23 mouse cellular contexts compared by ENCODE assay signal in the genomic region with DNA sequence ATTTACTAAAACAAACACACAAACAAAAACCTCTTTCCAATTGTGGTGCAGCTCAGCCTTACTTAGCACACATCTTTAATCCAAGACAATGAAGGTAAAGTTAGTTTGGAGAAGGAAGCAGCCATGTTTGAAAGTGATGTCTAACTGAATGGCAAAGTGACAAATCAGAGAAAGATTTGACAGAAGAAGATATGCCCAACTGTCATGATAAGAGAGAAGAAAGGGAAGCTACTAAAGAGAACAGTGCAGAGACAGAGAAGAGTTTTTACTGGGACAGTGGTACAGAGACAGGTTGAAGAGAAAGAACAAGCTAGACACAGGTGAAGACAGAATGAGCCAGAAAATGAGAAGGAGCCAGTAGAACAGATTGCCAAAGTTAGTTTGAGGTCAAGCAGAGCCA. TPM values are rescaled to one million over a fixed set of nuclear protein-coding genes. Genes with fewer than 3 reads are reported as not detected.
DNase-seq lines count a peak whose midpoint lies in the region; ATAC-seq and TF ChIP-seq lines count a peak whose summit lies in the region.
"Had no signal": no experiment of that assay in that cellular context is flagged by ENCODE, and none has a peak within 500 bp of the region (broad histone marks: within the 10 kb centered on the region; RNA-seq: fewer than 3 reads in every experiment).

No protein-coding gene starts in this region.

- H3K27me3 ChIP-seq in liver, embryonic 12.5 days (replicated peaks): no peaks in the 10 kb centered on the region
- no peaks in the 10 kb centered on the region for H3K27me3 ChIP-seq in liver, embryonic 14.5 days (ENCODE audit: control insufficient read depth, insufficient read depth, low read length)
- no peaks in the 10 kb centered on the region for H3K27me3 ChIP-seq in liver, embryonic 11.5 days (replicated peaks; ENCODE audit: control insufficient read depth, insufficient read depth, low read length)
- no peaks in the 10 kb centered on the region for H3K27me3 ChIP-seq in liver, embryonic 16.5 days (ENCODE audit: control insufficient read depth, insufficient read depth, low read depth, low read length)
- H3K27me3 ChIP-seq: embryonic facial prominence, embryonic 13.5 days; embryonic facial prominence, embryonic 15.5 days; forebrain, embryonic 12.5 days; Patski had no signal

- H3K27ac ChIP-seq in liver, embryonic 12.5 days: peak overlapping the region; percentile 100
- peak overlapping the region; percentile 100 for H3K27ac ChIP-seq in liver, embryonic 14.5 days
- H3K27ac ChIP-seq in liver, embryonic 11.5 days (ENCODE audit: low read depth, low read length): no peak overlapping the region
- H3K27ac ChIP-seq in liver, embryonic 16.5 days (ENCODE audit: low read length): peak overlapping the region; percentile 67
- H3K27ac ChIP-seq: embryonic facial prominence, embryonic 13.5 days; embryonic facial prominence, embryonic 15.5 days; forebrain, embryonic 10.5 days; forebrain, embryonic 12.5 days had no signal

- TF ChIP-seq EP300 in liver, embryonic 14.5 days (IDR thresholded peaks at IDR 0.05; ENCODE audit: low read depth): no peak

- peaks cover 3% of the 10 kb centered on the region; the same call in 1 of the 2 replicates for H3K36me3 ChIP-seq in liver, embryonic 12.5 days
- no peaks in the 10 kb centered on the region; the same call in 1 of the 2 replicates for H3K36me3 ChIP-seq in liver, embryonic 14.5 days (replicated peaks; ENCODE audit: control insufficient read depth, insufficient read depth, low read depth)
- no peaks in the 10 kb centered on the region for H3K36me3 ChIP-seq in liver, embryonic 11.5 days (ENCODE audit: control insufficient read depth, insufficient read depth, low read length)
- H3K36me3 ChIP-seq in liver, embryonic 16.5 days (ENCODE audit: control insufficient read depth, insufficient read depth): no peaks in the 10 kb centered on the region
- H3K36me3 ChIP-seq: embryonic facial prominence, embryonic 13.5 days; embryonic facial prominence, embryonic 15.5 days; forebrain, embryonic 12.5 days had no signal

- no peak overlapping the region for H3K4me3 ChIP-seq in liver, embryonic 12.5 days
- H3K4me3 ChIP-seq in liver, embryonic 14.5 days (ENCODE audit: insufficient read depth in 1 of 2, low read depth in 2 of 2, low read length in 2 of 2): no peak overlapping the region
- H3K4me3 ChIP-seq in liver, embryonic 11.5 days (ENCODE audit: low read depth, low read length): no peak overlapping the region
- no peak overlapping the region for H3K4me3 ChIP-seq in liver, embryonic 16.5 days (ENCODE audit: low read depth, low read length)
- H3K4me3 ChIP-seq: embryonic facial prominence, embryonic 13.5 days; embryonic facial prominence, embryonic 15.5 days; forebrain, embryonic 10.5 days; forebrain, embryonic 12.5 days had no signal

- H3K4me1 ChIP-seq in liver, embryonic 12.5 days: peaks cover 95% of the 10 kb centered on the region
- H3K4me1 ChIP-seq in liver, embryonic 14.5 days (replicated peaks; ENCODE audit: control insufficient read depth in 2 of 2, insufficient read depth in 2 of 2, low read length in 1 of 2): peaks cover 85 to 88% of the 10 kb centered on the region in 2 experiments
- peaks cover 83% of the 10 kb centered on the region for H3K4me1 ChIP-seq in liver, embryonic 11.5 days (replicated peaks; ENCODE audit: control insufficient read depth, insufficient read depth, low read length)
- H3K4me1 ChIP-seq in liver, embryonic 16.5 days (ENCODE audit: control insufficient read depth, low read depth, low read length): peaks cover 90% of the 10 kb centered on the region

- peak overlapping the region; percentile 40; the same call in 1 of the 2 replicates for H3K9ac ChIP-seq in liver, embryonic 12.5 days
- no peak overlapping the region; the same call in 1 of the 2 replicates for H3K9ac ChIP-seq in liver, embryonic 14.5 days (replicated peaks)
- H3K9ac ChIP-seq in liver, embryonic 11.5 days (ENCODE audit: low read depth, low read length): no peak overlapping the region
- H3K9ac ChIP-seq in liver, embryonic 16.5 days (ENCODE audit: low read depth, low read length): no peak overlapping the region
- H3K9ac ChIP-seq: embryonic facial prominence, embryonic 13.5 days; embryonic facial prominence, embryonic 15.5 days; forebrain, embryonic 12.5 days had no signal

- no peak for ATAC-seq in liver, embryonic 12.5 days
- ATAC-seq in liver, embryonic 14.5 days (ENCODE audit: insufficient read depth): no peak
- ATAC-seq in liver, embryonic 11.5 days (replicated peaks; ENCODE audit: low FRiP score): no peak
- ATAC-seq in liver, embryonic 16.5 days (ENCODE audit: low read depth): no peak
- ATAC-seq: activated CD4-positive, CD25-positive, alpha-beta regulatory T cell, adult 4 months; forebrain, embryonic 14.5 days; forebrain, embryonic 16.5 days had no signal

- no peak for TF ChIP-seq CTCF in liver, embryonic 14.5 days (IDR thresholded peaks at IDR 0.05; ENCODE audit: low read depth)

- DNase-seq in liver: no peak
- DNase-seq in liver, embryonic 14.5 days (ENCODE audit: low read depth in 3 of 3, low spot score in 3 of 3): no peak
- DNase-seq in liver, embryonic 11.5 days (ENCODE audit: low spot score): no peak
- no peak for DNase-seq in B cell, adult 2 months
- no peak for DNase-seq in lung, postnatal 10 days
- DNase-seq: adrenal gland, adult 8-10 months; adrenal gland, postnatal 14 days; adrenal gland, postnatal 36 days; cerebellum, adult 11-12 months; cerebellum, adult 2 months; cerebellum, adult 9-10 months; cerebellum, postnatal 10 days; cerebellum, postnatal 25 days had no signal

- peak overlapping the region; percentile 69 for H3K4me2 ChIP-seq in liver, embryonic 12.5 days
- peak overlapping the region; percentile 88; the same call in 1 of the 2 replicates for H3K4me2 ChIP-seq in liver, embryonic 14.5 days (ENCODE audit: low read depth)
- H3K4me2 ChIP-seq in liver, embryonic 11.5 days: no peak overlapping the region
- H3K4me2 ChIP-seq in liver, embryonic 16.5 days (ENCODE audit: low read depth, low read length): no peak overlapping the region
- H3K4me2 ChIP-seq: embryonic facial prominence, embryonic 13.5 days; embryonic facial prominence, embryonic 15.5 days; forebrain, embryonic 12.5 days had no signal

- H3K9me3 ChIP-seq in liver, embryonic 12.5 days (replicated peaks): no peaks in the 10 kb centered on the region
- H3K9me3 ChIP-seq in liver, embryonic 14.5 days (ENCODE audit: control insufficient read depth, low read length): no peaks in the 10 kb centered on the region
- no peaks in the 10 kb centered on the region for H3K9me3 ChIP-seq in liver, embryonic 11.5 days (ENCODE audit: control insufficient read depth, low read length)
- no peaks in the 10 kb centered on the region for H3K9me3 ChIP-seq in liver, embryonic 16.5 days (replicated peaks; ENCODE audit: control insufficient read depth, low read length)
- H3K9me3 ChIP-seq: embryonic facial prominence, embryonic 13.5 days; embryonic facial prominence, embryonic 15.5 days; forebrain, embryonic 10.5 days; forebrain, embryonic 12.5 days had no signal

RNA-seq across cellular contexts. Expression of gene Tmem131, which starts 19.6 kb away (rescaled TPM):
- polyA plus RNA-seq in liver, embryonic 12.5 days (2016; fragmentation: Nextera tagmentation; extraction: Ambion mirVana): 14.9 and 15.4 TPM in 2 replicates
- polyA plus RNA-seq in liver, embryonic 14.5 days (2012; rRNA removed): 13.6 and 14.9 TPM in 2 replicates
- 10.6 and 11.2 TPM in 2 replicates for polyA plus RNA-seq in liver, embryonic 14.5 days (2014; fragmentation: Nextera tagmentation; extraction: Ambion mirVana)
- 19.1 and 19.8 TPM in 2 replicates for polyA plus RNA-seq in liver, embryonic 11.5 days (2014; fragmentation: Nextera tagmentation; extraction: Ambion mirVana)
- polyA plus RNA-seq in liver, embryonic 16.5 days (2015; fragmentation: Nextera tagmentation; extraction: Ambion mirVana): 7.7 and 8.8 TPM in 2 replicates

Comparison
In these comparisons a context has a peak if more than half of its experiments do, and no peak if none do; other contexts are left out.
1. H3K4me2 ChIP-seq: peak in liver, embryonic 12.5 days (single experiment) and liver, embryonic 14.5 days (single experiment); none in liver, embryonic 11.5 days (single experiment) and liver, embryonic 16.5 days (single experiment).